7 mouse cellular contexts compared by ENCODE assay signal in the genomic region with DNA sequence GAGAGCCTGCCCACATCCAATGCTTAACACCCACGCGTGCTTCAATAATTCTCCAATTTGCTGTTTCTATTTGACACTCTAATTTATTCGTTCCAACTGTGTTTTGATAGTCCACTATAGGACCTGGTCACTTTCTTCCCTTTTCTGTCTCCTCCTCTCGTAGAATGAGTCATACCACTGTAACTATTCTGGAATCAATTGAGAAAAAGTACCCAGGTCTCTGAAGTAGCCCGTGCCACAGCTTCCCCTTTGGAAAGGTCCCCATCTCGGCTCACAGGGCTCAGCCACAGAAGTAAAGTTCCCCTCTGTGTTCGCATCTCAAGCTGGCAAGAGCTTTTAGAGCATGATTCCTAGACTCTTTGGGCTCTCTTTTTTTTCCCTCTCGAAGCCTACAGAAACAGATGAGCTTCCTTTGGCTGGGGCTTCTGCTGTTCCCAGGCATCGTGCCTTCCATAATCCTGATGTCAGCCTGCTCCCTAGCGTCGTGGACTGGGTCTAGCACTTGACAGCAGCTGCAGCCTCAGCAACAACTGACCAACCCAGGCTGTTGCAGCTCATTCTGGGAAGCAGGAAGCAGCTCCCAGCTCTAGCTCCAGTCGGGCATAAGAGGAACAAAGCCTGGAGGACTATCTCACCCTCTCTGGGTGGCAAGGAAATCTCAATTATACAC. TPM values are rescaled to one million over a fixed set of nuclear protein-coding genes. Genes with fewer than 3 reads are reported as not detected.
A peak's percentile ranks its signal among the peaks of the same experiment; 100 is the strongest.
DNase-seq lines count a peak whose midpoint lies in the region; ATAC-seq lines count a peak whose summit lies in the region.

No protein-coding gene starts in this region.

- DNase-seq in brain, embryonic 18.5 days (ENCODE audit: low read depth, low spot score), result peak; percentile 64
- peak; percentile 60 for DNase-seq in heart, adult 8-10 months (ENCODE audit: low spot score)
- no peak for DNase-seq in thymus, postnatal 4 days

- no peaks in the 10 kb centered on the region for H3K36me3 ChIP-seq in embryonic facial prominence, embryonic 12.5 days
- H3K36me3 ChIP-seq in kidney, embryonic 15.5 days, result no peaks in the 10 kb centered on the region
- no peaks in the 10 kb centered on the region for H3K36me3 ChIP-seq in limb, embryonic 12.5 days
- no peaks in the 10 kb centered on the region for H3K36me3 ChIP-seq in neural tube, embryonic 13.5 days

- 0 out of 2 replicates have a peak, but pooled peaks cover 15% of the 10 kb centered on the region for H3K4me1 ChIP-seq in embryonic facial prominence, embryonic 12.5 days
- 0 out of 2 replicates have a peak, but pooled peaks cover 3% of the 10 kb centered on the region for H3K4me1 ChIP-seq in kidney, embryonic 15.5 days
- H3K4me1 ChIP-seq in limb, embryonic 12.5 days (replicated peaks), result peaks cover 22% of the 10 kb centered on the region
- H3K4me1 ChIP-seq in neural tube, embryonic 13.5 days (replicated peaks), result peaks cover 20% of the 10 kb centered on the region

- H3K27me3 ChIP-seq in embryonic facial prominence, embryonic 12.5 days, result 0 out of 2 replicates have a peak, but pooled peaks cover 2% of the 10 kb centered on the region
- 0 out of 2 replicates have a peak, but pooled peaks cover 14% of the 10 kb centered on the region for H3K27me3 ChIP-seq in kidney, embryonic 15.5 days
- peaks cover 13% of the 10 kb centered on the region for H3K27me3 ChIP-seq in limb, embryonic 12.5 days
- H3K27me3 ChIP-seq in neural tube, embryonic 13.5 days, result peaks cover 41% of the 10 kb centered on the region

- 36% methylated on average over 12 of the region's 12 CpGs for WGBS in embryonic facial prominence, embryonic 12.5 days
- 34% methylated on average over 12 of the region's 12 CpGs for WGBS in kidney, embryonic 15.5 days
- WGBS in limb, embryonic 12.5 days, result 40% methylated on average over 12 of the region's 12 CpGs
- WGBS in neural tube, embryonic 13.5 days, result 40% methylated on average over 12 of the region's 12 CpGs

- H3K27ac ChIP-seq in embryonic facial prominence, embryonic 12.5 days, result no peak overlapping the region
- H3K27ac ChIP-seq in kidney, embryonic 15.5 days, result no peak overlapping the region
- no peak overlapping the region for H3K27ac ChIP-seq in limb, embryonic 12.5 days
- H3K27ac ChIP-seq in neural tube, embryonic 13.5 days (replicated peaks), result no peak overlapping the region

- 0 out of 2 replicates have a peak overlapping the region, but pooled peaks have one; percentile 7 for H3K4me2 ChIP-seq in embryonic facial prominence, embryonic 12.5 days (replicated peaks)
- no peak overlapping the region for H3K4me2 ChIP-seq in kidney, embryonic 15.5 days
- no peak overlapping the region for H3K4me2 ChIP-seq in limb, embryonic 12.5 days
- no peak overlapping the region for H3K4me2 ChIP-seq in neural tube, embryonic 13.5 days

- H3K4me3 ChIP-seq in embryonic facial prominence, embryonic 12.5 days, result no peak overlapping the region
- no peak overlapping the region for H3K4me3 ChIP-seq in kidney, embryonic 15.5 days (replicated peaks)
- H3K4me3 ChIP-seq in limb, embryonic 12.5 days (replicated peaks), result no peak overlapping the region
- no peak overlapping the region for H3K4me3 ChIP-seq in neural tube, embryonic 13.5 days

- peak; percentile 84; the same call in 1 of the 2 replicates for ATAC-seq in embryonic facial prominence, embryonic 12.5 days (ENCODE audit: insufficient number of reproducible peaks, insufficient read depth, low FRiP score, low TSS enrichment)
- peak; percentile 74; the same call in 1 of the 2 replicates for ATAC-seq in kidney, embryonic 15.5 days (replicated peaks; ENCODE audit: low FRiP score)
- peak; percentile 66; the same call in 1 of the 2 replicates for ATAC-seq in limb, embryonic 12.5 days (ENCODE audit: insufficient number of reproducible peaks, insufficient read depth, low FRiP score, low TSS enrichment, low read depth)
- ATAC-seq in neural tube, embryonic 13.5 days (ENCODE audit: low read depth), result peak; percentile 93

- H3K9me3 ChIP-seq in embryonic facial prominence, embryonic 12.5 days, result no peaks in the 10 kb centered on the region
- H3K9me3 ChIP-seq in kidney, embryonic 15.5 days (replicated peaks), result no peaks in the 10 kb centered on the region
- H3K9me3 ChIP-seq in limb, embryonic 12.5 days, result no peaks in the 10 kb centered on the region
- no peaks in the 10 kb centered on the region for H3K9me3 ChIP-seq in neural tube, embryonic 13.5 days

- no peak overlapping the region for H3K9ac ChIP-seq in embryonic facial prominence, embryonic 12.5 days
- H3K9ac ChIP-seq in kidney, embryonic 15.5 days, result no peak overlapping the region
- no peak overlapping the region for H3K9ac ChIP-seq in limb, embryonic 12.5 days (replicated peaks)
- no peak overlapping the region for H3K9ac ChIP-seq in neural tube, embryonic 13.5 days

RNA-seq across cellular contexts. Expression of a gene that starts 47.3 kb away (rescaled TPM):
- 0.61 TPM in 2 replicates for polyA plus RNA-seq in embryonic facial prominence, embryonic 12.5 days (2016; fragmentation: Nextera tagmentation; extraction: Ambion mirVana)
- total RNA-seq in heart, adult 8-10 months (2022), result not detected
- polyA plus RNA-seq in kidney, embryonic 15.5 days (2015; fragmentation: Nextera tagmentation; extraction: Ambion mirVana), result 0.05 and 0.10 TPM in 2 replicates
- polyA plus RNA-seq in limb, embryonic 12.5 days (2016; fragmentation: Nextera tagmentation; extraction: Ambion mirVana), result 2.0 and 2.2 TPM in 2 replicates
- polyA plus RNA-seq in neural tube, embryonic 13.5 days (2015; fragmentation: Nextera tagmentation; extraction: Ambion mirVana), result 1.1 and 1.3 TPM in 2 replicates
